Mouse (Mus musculus) midbrain, embryonic 14.5 days (tissue): ENCODE data around the gene Sgpp1. TPM values are rescaled to one million over a fixed set of nuclear protein-coding genes. Genes with fewer than 3 reads are reported as not detected.
"Not testable (repeated sequence)": the region's sequence is repeated elsewhere in the genome, so short reads cannot be mapped to it uniquely, and the experiment has no call there.

Experiments
- ATAC-seq: fragments of 200-750 bp; cut with Nextera tagmentation; 2 replicates; pipeline ENCODE4 v1.8.0; 2017; ENCODE audit warnings: moderate number of reproducible peaks, moderate library complexity; ENCODE audit not compliant: low FRiP score, low TSS enrichment
- DNase-seq: peaks from one replicate; pipeline ENCODE4 v3.0.0-alpha.2; 2015
- H3K27ac ChIP-seq: fragments of 300-500 bp; sonication (generic); replicated peaks from 2 replicates; pipeline ENCODE4 v1.5.1; 2014; ENCODE audit warnings: mild to moderate bottlenecking, low read depth, low read length, moderate library complexity
- H3K27me3 ChIP-seq: fragments of 300-500 bp; sonication (generic); 2 replicates; pipeline ENCODE4 v1.6.1; 2014; ENCODE audit warnings: low read length, control low read depth, mixed read lengths; ENCODE audit not compliant: control insufficient read depth, insufficient read depth
- H3K36me3 ChIP-seq: fragments of 300-500 bp; sonication (generic); 2 replicates; pipeline ENCODE4 v1.6.1; 2014; ENCODE audit warnings: low read length, control low read depth; ENCODE audit not compliant: control insufficient read depth, insufficient read depth
- H3K4me1 ChIP-seq: fragments of 300-500 bp; sonication (generic); 2 replicates; pipeline ENCODE4 v1.6.1; 2014; ENCODE audit warnings: mild to moderate bottlenecking, antibody characterized with exemption, low read length, control low read depth; ENCODE audit not compliant: control insufficient read depth, insufficient read depth
- H3K4me2 ChIP-seq: fragments of 300-500 bp; sonication (generic); 2 replicates; pipeline ENCODE4 v1.6.1; 2014; ENCODE audit warnings: mild to moderate bottlenecking, low read length, moderate library complexity
- H3K4me3 ChIP-seq: fragments of 300-500 bp; sonication (generic); replicated peaks from 2 replicates; pipeline ENCODE4 v1.5.1; 2014; ENCODE audit warnings: low read depth, low read length
- H3K9ac ChIP-seq: fragments of 300-500 bp; sonication (generic); replicated peaks from 2 replicates; pipeline ENCODE4 v1.6.1; 2014; ENCODE audit warnings: mild to moderate bottlenecking, low read length, moderate library complexity
- H3K9me3 ChIP-seq: fragments of 300-500 bp; sonication (generic); 2 replicates; pipeline ENCODE4 v1.6.1; 2016; ENCODE audit warnings: low read length, control low read depth, mixed read lengths; ENCODE audit not compliant: control insufficient read depth
- WGBS: fragments of 180-500 bp; shearing (Covaris S2); extraction: QIAGEN DNeasy Blood & Tissue Kit; methylation state at CpG from one replicate; pipeline ENCODE4 v1.1.7; 2014; 5-methylcytosine and 5-hydroxymethylcytosine counted together
- polyA plus RNA-seq: library from polyadenylated mRNA; unstranded; fragments of >200 nt; fragmentation: Nextera tagmentation; extraction: Ambion mirVana; gene quantifications from 2 replicates; pipeline ENCODE4 v1.2.1, GENCODE M21; 2014

The Sgpp1 gene
- polyA plus RNA-seq, 1 experiment from 2014 or later = 14.6 TPM

GRCm38 (mm10) chr12:75689003-75689402 lies 46.5 kb downstream of the Sgpp1 start:
- Histone ChIP-seq H3K27me3 (no peaks in the 10 kb centered on the region), H3K4me2 (no peak overlapping the region), H3K36me3 (no peaks in the 10 kb centered on the region), H3K4me3 (no peak overlapping the region), H3K9me3 (no peaks in the 10 kb centered on the region), H3K27ac (no peak overlapping the region), H3K4me1 (no peaks in the 10 kb centered on the region), H3K9ac (no peak overlapping the region)
- DNase-seq = no peak
- WGBS = 85% methylated on average over 2 of the region's 2 CpGs
- no peak for ATAC-seq

DNA sequence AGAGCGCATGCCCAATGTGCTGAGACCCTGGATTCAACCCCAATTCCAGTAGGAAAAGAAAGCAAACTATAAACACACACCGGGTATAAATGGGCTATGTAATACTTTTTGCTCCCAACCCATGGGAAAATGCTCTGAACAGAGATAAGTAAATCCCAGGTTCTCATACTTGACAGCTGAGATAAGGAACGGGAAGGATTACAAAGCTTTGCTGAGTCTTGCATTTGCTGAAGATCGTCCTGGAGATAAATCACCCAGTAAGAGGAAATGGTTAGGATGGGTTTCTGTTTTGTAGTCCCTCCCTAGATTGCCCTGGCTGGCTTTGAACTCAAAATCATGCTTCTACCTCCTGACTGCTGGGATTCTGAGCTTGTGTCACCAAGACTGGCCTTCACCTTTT lies 48.2 kb downstream of the Sgpp1 start:
- H3K27me3 ChIP-seq = no peaks in the 10 kb centered on the region
- no peak for ATAC-seq

DNA sequence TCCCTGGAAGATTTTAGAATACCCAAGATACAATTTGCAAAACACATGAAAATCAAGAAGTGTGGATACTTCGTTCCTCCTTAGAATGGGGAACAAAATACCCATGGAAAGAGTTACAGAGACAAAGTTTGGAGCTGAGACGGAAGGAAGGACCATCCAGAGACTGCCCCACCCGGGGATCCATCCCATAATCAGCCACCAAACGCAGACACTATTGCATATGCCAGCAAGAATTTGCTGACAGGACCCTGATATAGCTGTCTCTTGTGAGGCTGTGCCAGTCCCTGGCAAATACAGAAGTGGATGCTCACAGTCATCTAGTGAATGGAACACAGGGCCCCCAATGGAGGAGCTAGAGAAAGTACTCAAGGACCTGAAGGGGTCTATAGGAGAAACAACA lies 51.5 kb downstream of the Sgpp1 start:
- H3K9me3 ChIP-seq, ATAC-seq, H3K36me3 ChIP-seq, DNase-seq, H3K27ac ChIP-seq, H3K4me2 ChIP-seq, H3K4me1 ChIP-seq, H3K9ac ChIP-seq, H3K4me3 ChIP-seq, H3K27me3 ChIP-seq: not testable (repeated sequence)
- 94% methylated on average over 4 of the region's 4 CpGs for WGBS

More for the DNA sequence above, 48.2 kb downstream of the Sgpp1 start:
- Histone ChIP-seq H3K36me3 (no peaks in the 10 kb centered on the region), H3K4me1 (no peaks in the 10 kb centered on the region), H3K9me3 (no peaks in the 10 kb centered on the region), H3K4me3 (no peak overlapping the region), H3K9ac (no peak overlapping the region), H3K4me2 (no peak overlapping the region), H3K27ac (no peak overlapping the region)
- DNase-seq = no peak
- whole genome bisulfite sequencing = 65% methylated on average over 4 of the region's 4 CpGs

GRCm38 (mm10) chr12:75683598-75683997 lies 51.9 kb downstream of the Sgpp1 start:
- Histone ChIP-seq H3K4me3 (no peak overlapping the region), H3K9me3 (no peaks in the 10 kb centered on the region), H3K27me3 (no peaks in the 10 kb centered on the region), H3K36me3 (no peaks in the 10 kb centered on the region), H3K27ac (no peak overlapping the region), H3K4me2 (no peak overlapping the region), H3K4me1 (no peaks in the 10 kb centered on the region), H3K9ac (no peak overlapping the region)
- ATAC-seq = no peak
- DNase-seq = no peak
- WGBS = 94% methylated on average over 4 of the region's 4 CpGs

DNA sequence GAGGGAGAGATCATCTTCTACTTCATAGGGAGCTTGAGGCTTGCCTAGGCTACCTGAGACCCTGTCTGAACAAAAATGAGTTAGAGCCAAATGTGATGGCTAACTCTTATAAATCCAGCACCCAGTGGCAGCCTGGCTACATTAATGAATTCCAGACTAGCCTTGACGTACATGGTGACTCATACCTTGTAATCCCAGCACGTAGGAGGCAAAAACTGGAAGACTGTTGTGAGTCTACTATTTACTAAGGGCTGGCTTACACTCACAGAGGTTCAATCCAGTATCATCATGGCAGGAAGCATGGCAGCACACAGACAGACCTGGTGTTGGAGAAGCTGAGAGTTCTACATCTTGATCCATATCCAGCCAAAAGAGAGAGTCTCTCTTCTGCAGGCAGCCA lies 52.7 kb downstream of the Sgpp1 start:
- H3K4me3 ChIP-seq = no peak overlapping the region
- no peaks in the 10 kb centered on the region for H3K4me1 ChIP-seq
- no peak overlapping the region for H3K9ac ChIP-seq
- no peaks in the 10 kb centered on the region for H3K36me3 ChIP-seq
- H3K27ac ChIP-seq = no peak overlapping the region
- no peaks in the 10 kb centered on the region for H3K9me3 ChIP-seq
- no peaks in the 10 kb centered on the region for H3K27me3 ChIP-seq
- H3K4me2 ChIP-seq = no peak overlapping the region
- DNase-seq = no peak
- ATAC-seq = no peak
- WGBS = 85% methylated on average over 2 of the region's 2 CpGs

DNA sequence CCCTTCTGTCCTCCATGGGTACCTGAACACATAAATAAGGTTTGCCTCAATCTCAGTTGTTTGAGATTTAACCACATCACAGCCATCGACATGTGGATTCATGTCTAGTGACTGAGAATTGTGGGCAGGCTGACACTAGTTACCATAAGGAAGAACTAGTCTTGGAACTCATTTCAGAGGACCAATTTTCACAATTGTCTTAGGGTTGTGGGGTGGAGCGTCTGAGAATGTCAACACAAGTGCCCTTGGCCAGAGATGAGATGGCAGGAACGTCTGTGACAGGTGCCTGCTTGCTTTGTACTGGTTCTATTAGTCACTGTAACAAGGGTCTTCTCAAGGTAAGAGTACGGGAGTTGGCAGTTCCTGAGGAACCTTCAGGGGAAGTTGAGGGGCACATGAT lies 54.4 kb downstream of the Sgpp1 start:
- H3K4me1 ChIP-seq = no peaks in the 10 kb centered on the region
- no peak overlapping the region for H3K9ac ChIP-seq
- no peak overlapping the region for H3K4me2 ChIP-seq
- H3K27ac ChIP-seq = no peak overlapping the region
- no peak for DNase-seq
- H3K27me3 ChIP-seq = no peaks in the 10 kb centered on the region
- WGBS = 86% methylated on average over 4 of the region's 4 CpGs
- H3K4me3 ChIP-seq = no peak overlapping the region
- no peaks in the 10 kb centered on the region for H3K36me3 ChIP-seq
- ATAC-seq = no peak
- no peaks in the 10 kb centered on the region for H3K9me3 ChIP-seq

DNA sequence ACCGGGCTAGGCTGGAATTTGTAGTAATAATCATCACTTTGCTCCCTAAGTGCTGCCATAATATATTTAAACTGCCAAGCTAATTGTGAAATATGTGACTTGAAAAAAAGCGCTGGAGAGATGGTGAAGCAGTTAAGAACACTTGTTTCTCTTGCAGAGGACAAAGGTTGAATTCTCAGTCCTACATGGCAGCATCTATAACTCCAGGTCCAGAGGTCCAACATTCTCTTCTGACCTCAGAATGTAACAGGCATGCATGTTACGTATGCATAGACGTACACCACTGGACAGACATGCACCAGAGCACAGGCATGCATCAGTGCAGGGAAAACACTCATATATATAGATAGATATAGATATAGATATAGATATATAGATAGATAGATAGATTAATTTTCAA lies 57.1 kb downstream of the Sgpp1 start:
- no peak overlapping the region for H3K27ac ChIP-seq
- DNase-seq (no peak), ATAC-seq (no peak)
- no peaks in the 10 kb centered on the region for H3K4me1 ChIP-seq
- no peaks in the 10 kb centered on the region for H3K9me3 ChIP-seq
- H3K36me3 ChIP-seq = no peaks in the 10 kb centered on the region
- no peak overlapping the region for H3K4me2 ChIP-seq
- no peak overlapping the region for H3K4me3 ChIP-seq
- no peaks in the 10 kb centered on the region for H3K27me3 ChIP-seq
- H3K9ac ChIP-seq = no peak overlapping the region
- 96% methylated on average over 4 of the region's 4 CpGs for WGBS

- H3K36me3 ChIP-seq = no peaks in the 10 kb centered on the region
- WGBS = over 99% methylated on average over 4 of the region's 4 CpGs
- no peak overlapping the region for H3K4me3 ChIP-seq
- no peaks in the 10 kb centered on the region for H3K9me3 ChIP-seq
- no peak overlapping the region for H3K27ac ChIP-seq
- DNase-seq (no peak), ATAC-seq (no peak)
- no peaks in the 10 kb centered on the region for H3K27me3 ChIP-seq
- H3K4me2 ChIP-seq = no peak overlapping the region
- H3K4me1 ChIP-seq = peaks cover 7% of the 10 kb centered on the region
- no peak overlapping the region for H3K9ac ChIP-seq
Measured at GRCm38 (mm10) chr12:75672630-75673029, 62.9 kb downstream of the Sgpp1 start.

DNA sequence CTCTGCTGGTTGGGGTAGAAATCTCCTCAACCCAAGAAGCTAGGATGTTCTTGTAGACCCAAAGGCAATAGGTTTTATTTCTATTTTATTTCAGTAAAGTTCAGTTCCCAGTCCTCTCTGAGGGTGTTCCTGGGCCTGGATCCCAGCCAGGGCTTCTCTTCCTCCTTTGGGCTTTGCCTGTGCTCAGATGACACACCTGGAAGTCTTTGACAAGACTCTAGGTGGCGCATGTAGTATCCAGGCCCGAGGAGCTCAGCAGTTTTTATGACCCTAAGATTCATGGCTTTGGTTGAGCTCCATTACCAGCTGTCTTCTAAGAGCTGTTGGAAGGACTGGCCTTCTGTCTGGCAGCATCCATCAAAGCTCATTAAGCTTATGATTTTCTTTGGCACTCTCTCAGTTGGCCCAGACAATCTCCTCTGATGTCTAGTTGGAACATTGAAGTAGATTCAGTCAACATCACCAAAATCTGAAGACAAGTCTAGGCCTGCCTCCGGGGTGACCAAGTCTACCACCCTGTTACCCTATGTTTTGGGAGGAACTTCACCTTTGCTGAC lies 63.7 kb downstream of the Sgpp1 start:
- no peak for ATAC-seq
- WGBS = 93% methylated on average over 3 of the region's 3 CpGs
- H3K9me3 ChIP-seq = no peaks in the 10 kb centered on the region
- no peak for DNase-seq
- H3K27ac ChIP-seq = no peak overlapping the region
- no peaks in the 10 kb centered on the region for H3K27me3 ChIP-seq
- H3K4me2 ChIP-seq = no peak overlapping the region
- H3K4me3 ChIP-seq = no peak overlapping the region
- no peaks in the 10 kb centered on the region for H3K36me3 ChIP-seq
- H3K4me1 ChIP-seq = peaks cover 7% of the 10 kb centered on the region
- H3K9ac ChIP-seq = no peak overlapping the region
